Mouse (Mus musculus) lung, adult 18-20 months (tissue): Measurements from ENCODE around the gene Ptprn2.

Experiments
- DNase-seq, 2 experiments: peaks; one replicate each; pipeline ENCODE4 v3.0.0; 2022; ENCODE audit warnings: mixed read lengths in 2 of 2

Gene Ptprn2

DNA sequence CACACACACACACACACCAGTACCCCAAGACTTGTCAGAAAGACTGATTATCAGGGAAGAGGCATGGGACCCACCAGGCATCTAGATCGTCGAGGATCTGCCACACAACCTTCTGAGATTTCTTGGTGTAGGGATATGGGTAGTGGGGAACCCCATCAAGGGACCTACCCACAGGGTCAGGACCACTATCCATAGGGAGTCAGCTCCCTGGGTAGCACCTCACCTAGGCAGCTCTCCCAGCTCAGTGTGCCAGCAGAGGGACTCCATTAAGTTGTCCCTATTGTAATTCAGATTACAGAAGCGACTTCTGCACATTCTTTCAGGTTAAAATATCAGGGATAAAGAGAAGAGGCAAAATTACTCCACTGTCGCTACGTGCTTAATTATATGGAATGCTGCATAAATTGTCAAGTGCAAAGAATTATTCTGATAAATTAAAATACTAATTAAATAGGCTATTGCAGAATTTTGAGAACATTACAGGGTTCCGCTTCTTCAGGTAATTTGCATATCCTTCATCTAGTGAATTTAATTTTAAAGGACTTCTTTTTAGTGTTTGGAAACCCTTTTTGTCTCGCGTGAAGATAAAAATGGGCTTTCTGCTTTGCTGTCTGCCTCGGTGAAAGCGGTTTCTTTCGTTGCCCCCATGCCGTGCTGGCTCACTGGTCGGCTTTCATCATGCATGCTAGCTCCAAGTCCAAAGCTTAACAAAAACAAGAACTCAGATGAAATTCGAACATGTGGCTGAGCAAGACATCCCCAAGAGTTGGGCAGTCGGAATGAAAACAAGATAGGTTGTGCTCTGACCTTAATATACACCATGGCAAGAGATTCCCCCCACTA is 531.5 kb downstream of the Ptprn2 start:
- no peak for DNase-seq

DNA sequence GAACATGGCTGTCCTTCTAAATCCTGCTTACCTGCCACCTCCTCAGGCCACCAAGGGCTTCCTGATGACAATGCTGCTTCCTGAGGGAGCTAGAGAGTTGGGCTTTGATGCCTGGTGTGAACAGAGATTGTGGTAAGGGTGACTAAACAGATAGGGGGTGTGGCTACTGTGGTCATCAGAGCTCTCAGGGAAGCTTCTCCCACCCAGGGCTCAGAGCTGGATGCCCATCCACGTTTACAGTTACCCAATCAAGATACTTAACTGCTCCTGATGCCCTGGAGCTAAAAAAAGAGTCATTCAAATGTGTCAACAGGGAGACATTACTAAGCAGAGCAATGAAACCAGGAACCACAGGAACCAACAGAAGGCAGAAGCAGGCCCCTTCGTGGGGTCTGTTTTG is 532.4 kb downstream of the Ptprn2 start:
- DNase-seq = no peak

DNA sequence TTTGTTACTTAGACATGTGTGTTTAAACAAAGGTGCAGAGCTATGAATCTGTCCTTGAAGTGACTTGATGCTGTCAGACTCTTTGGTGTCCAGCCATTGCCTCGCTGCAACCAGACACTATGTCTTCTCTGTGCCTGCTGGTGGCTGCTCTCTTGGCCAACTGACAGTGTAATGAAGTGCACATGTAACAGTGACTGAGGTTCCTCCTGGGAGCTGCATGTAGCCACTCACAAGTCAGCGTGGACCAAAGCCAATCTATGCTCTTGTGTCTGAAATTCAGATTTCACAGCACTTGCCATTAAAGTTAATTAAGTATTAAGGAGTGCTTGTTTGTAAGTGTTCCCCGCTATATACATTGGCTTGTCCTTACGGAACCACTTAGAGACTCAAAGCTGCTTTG is 537.7 kb downstream of the Ptprn2 start:
- DNase-seq = no peak

DNA sequence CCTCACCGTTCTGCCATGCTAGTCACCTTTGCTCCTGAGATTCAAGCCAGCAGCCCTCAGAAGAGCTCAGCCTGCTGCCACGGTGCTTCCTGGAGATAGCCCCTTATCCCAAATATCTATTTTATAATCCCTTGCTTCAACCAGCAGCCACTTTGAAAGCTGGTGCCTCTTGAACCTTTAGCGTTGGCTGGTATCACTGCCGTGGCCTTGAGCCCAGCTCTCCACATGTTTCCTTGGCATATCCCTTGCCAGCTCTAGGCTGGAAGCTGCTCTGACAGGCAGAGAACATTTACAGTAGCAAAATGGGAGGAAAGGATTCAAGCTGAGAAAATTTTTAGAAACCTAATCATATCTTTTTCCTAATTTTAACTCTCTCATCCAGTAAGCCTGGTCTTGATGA is 539.4 kb downstream of the Ptprn2 start:
- no peak for DNase-seq

DNA sequence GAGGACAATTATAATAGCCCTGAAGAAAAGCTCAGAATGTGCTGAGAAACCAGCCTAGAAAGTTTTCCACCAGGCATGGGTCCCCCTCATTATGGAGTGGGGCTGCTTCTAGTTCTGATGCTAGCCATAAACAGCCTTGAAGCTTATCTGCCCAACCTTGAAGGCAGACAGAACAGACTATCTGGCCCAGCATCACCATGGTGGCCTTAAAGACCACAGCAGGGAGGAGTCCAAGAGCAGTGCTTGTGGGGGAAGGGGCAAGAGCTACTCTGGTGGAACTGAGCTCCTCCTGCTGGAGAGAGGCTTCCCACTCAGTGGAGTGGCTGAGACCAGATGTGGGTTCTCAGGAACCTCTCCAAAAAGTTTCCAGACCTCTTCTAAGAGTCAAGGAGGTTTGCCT is 540.2 kb downstream of the Ptprn2 start:
- DNase-seq = no peak

DNA sequence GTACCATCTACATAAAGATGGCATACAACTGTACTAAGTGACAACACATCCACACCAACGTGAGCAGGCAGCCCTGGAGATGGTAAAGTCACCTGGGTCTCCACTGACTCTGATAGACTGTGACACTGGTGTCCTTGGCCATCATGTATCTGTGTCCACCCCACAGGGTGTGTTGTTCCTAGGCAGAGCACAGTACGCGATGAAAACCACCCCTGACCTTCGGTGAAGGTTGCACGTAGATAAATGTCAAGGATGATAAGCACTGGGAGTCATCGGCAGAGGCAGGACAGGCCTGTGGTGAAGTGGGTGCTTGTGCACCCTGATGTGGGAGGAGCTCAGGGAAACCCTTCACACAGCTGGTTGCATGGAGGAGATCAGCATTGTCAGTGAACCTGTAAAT is 541.8 kb downstream of the Ptprn2 start:
- DNase-seq = no peak

DNA sequence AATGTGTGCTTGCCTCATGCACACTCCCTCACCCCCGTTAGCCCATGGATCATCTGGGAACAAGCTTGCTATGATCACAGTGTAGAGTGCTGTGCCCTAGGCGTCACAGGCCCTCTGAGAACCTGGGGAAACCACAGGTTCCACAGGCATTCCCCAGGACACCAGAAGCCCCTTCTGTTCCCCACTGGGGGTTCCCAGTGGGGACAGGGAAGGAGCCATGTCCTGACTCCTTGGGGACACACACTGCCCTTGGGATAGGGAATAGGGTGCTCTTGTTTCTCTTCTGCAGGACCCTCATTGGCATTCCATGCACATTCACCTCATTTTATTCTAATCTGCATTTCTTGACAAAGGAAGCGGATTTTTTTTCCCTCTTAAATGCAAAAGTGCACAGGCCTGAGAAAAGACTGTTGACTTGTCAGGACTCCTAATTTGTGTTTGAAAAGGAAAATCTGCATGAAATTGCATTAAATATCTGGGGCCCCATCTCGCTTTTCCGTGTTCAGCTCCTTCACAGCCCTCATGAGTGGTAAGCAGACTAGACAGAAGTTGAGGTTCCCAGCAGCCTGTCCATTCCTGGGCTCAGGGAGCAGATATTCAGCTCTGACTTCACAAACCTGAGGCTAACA is 542.9 kb downstream of the Ptprn2 start:
- no peak for DNase-seq

DNA sequence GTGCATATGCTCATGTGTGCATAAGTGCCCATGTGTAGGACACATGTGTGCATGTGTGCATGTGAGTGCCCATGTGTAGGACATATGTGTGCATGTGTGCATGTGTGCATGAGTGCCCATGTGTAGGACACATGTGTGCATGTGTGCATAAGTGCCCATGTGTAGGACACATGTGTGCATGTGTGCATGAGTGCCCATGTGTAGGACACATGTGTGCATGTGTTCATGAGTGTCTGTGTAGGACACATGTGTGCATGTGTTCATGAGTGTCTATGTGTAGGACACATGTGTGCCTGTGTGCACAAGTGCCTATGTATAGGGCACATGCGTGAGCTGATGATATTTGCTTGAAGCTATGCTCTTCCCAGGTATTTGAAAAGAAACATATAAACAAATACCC is 547.7 kb downstream of the Ptprn2 start:
- DNase-seq = no peak

DNA sequence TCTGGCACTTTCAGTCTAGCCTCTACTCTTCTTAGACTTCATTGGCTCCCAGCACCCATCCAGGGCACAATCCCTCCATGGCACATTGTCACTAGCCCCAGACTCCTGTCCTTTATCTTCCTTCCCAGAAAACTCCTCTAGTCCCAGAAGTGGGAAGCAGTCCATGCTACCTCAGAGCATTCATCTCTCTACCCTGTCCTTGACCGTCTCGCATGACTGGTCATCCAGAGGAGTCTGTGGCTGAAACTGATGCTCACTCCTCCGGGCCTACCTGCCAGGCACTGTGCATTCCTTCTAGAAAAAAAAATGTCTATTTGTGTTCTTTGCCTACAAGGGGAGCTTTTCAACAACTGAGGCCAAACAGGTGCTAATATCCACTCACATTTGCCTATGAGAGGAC is 549.0 kb downstream of the Ptprn2 start:
- no peak for DNase-seq

DNA sequence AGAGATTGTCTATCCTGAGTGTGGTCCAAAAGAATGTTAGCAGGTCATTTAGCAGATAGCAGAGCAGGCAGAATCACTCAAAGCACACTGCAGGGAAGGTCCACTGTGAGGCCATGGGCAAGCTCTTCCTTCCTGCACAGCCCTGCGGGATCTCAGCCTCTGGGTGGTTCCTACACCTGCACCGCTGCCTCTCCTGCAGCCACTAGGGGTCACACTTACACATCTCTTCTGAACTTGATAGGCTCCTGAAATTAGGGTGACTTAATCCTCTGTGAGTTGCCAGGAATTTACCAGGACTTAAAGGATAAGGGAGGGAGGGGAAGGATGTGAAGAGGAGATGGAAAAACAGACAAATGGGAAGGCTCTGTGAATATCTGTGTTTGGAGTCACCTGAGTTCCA is 549.7 kb downstream of the Ptprn2 start:
- peak; percentile 32 to 61 for DNase-seq

DNA sequence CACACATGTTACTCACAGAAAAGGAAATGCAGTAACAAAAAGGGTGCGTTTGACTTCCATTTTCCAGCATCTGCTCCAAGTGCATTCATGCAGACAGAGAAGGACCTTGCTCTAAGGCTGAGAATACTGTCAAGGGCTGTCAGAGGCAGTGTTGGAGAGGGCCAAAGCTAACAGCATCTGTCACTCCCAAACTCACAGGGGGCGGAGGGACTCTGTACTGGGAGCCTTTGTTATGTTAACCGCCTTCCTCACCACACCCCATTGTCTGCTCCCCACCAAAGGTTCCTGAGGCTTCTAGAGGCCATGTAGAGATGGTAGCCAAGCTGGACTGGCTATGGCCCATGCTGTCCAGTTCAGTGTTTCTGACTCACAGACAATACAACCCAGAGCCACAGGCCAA is 553.9 kb downstream of the Ptprn2 start:
- DNase-seq = no peak

DNA sequence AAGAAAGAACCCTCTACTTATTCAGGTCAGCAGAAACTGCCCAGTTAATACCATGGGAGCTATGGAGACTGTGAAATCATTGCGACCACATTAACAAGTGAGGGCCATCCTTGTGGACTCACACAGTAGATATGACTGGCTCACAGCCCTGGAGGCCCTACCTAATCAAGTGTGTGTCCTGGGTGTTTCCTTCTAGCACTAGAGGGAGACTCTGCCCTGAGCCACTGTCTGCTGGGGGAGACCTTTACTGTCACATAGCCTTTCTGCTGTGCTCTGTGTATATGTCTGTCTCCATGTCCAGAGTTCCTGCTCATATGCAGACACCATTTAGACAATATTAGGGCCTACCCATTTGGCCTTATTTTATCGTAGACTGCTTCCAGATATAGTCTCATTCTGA is 555.9 kb downstream of the Ptprn2 start:
- DNase-seq = no peak

DNA sequence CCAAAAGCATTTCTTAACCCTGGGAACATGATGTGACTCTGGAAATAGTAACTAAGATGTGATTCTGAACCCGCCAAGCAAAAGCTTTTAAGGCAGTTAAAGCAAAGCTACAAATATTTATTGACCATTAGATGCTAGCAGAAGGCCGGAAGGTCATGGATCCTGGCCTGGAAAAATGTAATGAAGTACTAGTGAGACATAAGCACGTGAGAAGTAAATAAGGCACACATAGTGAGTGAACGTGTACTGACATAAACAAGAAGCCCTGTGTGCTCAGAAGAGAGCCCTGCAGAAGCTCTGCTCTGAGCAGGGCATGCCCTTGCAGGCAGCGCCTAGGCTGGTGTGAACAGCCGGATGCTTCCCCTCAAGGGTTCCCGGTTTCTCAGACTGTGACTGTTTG is 557.2 kb downstream of the Ptprn2 start:
- DNase-seq = peak in 1 of 2 experiments; percentile 26

DNA sequence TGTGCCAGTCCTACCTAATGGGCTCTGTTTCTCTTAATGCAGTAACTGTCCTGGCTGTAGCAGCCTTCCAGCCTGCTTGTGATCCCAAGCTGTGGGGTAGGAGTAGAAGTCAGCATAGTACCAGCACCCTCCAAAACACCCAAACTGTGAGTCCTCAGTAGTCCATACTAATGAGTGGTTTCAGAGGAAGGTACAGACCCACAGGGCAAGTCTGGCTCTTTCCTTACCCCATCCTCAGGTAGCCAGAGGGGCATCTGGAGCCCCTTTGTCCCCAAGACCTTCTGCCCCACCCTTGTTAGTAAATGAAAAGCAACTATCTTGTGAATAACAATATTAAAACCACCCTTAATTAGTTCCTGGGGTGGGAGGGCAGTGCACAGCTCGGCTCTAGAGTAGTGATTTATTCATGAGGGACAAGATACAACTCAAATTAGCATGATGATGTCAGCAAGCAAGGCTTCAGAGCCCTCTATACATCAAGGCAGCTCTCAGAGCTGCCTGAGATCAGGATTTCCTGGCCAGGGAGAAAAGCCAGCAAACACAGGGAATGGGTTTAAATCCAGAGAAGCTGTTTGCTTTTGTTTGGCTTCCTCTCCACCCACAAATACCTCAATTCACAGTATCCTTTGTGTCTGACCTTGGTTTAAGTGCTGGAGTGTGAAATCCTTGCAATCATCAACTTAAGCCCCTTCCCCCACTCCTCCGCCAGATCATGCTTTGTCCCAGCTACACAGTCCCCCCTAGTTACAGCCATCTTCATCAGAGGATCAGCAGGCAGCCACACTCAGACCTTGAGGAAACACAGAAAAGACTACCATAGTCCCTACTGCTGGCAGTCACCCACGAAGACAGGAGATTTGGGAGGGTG is 562.1 kb downstream of the Ptprn2 start:
- no peak for DNase-seq

DNA sequence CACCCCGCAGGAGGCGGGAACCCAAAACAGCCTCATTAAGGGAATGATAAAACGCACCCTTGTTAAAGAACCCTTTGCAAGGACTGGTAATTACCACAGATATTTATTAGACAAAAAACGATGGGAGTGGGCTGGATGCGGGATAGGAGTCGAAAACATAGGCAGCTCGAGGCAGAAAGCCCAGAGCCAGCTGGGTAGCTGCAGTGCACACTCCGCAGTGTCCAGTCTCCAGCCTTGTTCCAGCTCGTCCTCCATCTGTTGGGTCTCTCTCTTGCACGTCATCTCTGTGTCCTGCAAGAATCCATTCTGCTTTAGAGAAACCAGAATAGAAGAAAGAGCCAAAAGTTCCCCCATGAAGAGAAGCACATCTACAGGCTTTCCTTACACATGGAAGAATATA is 564.3 kb downstream of the Ptprn2 start:
- no peak for DNase-seq

DNA sequence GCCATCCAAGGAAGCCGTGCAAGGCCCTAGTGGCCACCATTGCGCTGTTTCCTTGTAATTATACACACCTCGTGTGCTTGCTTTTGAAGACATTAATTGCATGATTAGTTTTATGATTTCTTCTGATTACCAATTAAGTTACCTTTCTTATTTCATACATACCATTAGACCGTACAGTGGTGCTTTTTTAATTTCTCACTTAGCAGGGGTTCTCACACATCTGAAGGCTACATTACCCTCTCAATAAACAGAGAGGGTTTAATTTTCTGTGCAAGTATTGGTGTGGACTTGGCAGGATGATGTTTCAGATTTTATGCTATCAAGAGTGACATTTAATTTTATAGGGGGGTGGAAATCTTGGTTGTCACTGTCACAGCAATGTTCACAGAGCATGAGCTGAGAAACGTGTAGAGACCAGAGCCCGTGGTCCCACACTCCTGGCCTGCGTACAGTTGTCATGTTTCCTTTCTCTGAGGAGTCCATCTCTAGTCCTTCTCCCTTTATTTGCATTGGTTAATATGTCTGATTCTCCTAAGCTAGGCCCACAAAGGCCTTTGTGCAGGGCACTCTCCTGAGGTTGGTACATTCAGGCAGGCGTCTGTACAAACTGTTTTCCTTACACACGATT is 567.8 kb downstream of the Ptprn2 start:
- no peak for DNase-seq

DNA sequence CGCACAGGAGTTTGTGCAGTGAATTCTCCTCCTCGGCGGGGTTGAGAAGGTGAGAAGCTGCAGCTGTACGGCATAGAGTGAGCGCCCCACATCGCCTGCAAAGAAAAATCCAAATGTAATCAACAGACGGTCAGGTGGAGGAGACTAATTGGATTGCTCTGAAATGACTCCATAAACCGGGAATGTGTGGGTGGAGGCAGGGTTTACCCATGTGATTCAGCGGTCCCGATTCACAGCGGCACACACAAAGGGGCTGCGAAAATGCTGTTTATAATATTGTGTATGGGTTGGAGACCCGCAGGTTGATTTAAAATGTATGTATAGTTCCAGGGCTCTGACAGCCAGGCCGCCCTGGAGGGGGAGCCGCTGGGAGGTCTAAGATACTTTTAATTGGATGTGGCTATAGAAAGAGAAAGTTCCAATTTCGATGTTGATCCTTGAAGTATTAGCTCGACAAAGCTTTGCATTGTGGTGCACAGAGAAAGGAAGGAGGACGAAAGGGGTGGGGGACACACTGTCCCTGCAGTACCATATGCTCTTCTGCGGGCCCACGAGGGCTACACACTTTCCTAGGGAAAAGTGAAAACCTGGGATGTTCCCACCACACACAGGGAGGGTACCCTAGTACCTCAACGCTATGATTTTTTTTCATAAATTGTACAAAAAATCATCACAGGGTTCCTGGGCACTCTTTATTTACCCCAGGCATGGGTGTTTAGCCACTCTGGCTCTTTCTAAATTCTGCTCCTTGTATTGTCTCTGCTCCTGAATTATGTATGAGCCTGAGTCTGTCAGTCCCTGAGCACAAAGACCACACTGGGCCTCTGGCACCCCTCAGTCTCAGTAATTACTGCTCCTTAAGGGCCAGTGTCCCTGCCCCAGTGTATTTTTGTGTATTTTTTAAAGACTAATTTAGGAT is 568.6 kb downstream of the Ptprn2 start:
- no peak for DNase-seq

DNA sequence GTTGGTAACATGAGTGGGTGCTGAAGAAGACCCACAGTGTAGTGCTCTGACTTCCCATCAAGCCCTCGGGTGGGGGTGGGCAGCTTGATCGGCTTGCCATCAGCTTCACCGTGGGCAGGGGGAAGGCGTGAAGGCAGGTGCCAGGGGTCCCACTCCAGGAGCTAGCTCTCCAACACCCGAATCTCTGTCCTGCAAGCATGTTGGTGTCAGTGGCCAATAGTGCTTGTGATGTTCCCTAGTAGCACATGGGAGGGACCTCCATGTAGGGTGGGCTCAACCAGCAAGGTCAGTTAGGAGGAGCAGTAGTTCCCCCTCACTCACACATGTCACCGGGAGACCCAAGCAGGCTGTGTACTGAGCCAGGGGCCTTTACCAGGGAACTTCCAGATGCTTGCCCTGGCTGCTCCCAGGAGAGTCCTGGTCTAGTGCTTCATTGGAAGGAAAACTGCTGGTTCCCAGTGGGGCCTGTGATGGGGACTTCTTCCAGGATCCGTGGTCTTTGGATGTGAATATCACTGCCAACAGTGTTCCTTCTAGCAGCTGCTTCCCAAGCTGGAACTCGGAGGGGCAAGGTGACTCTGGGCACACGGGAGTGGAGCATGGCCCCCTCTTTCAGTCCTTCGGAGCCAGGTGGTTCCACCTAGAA is 569.5 kb downstream of the Ptprn2 start:
- DNase-seq = no peak

DNA sequence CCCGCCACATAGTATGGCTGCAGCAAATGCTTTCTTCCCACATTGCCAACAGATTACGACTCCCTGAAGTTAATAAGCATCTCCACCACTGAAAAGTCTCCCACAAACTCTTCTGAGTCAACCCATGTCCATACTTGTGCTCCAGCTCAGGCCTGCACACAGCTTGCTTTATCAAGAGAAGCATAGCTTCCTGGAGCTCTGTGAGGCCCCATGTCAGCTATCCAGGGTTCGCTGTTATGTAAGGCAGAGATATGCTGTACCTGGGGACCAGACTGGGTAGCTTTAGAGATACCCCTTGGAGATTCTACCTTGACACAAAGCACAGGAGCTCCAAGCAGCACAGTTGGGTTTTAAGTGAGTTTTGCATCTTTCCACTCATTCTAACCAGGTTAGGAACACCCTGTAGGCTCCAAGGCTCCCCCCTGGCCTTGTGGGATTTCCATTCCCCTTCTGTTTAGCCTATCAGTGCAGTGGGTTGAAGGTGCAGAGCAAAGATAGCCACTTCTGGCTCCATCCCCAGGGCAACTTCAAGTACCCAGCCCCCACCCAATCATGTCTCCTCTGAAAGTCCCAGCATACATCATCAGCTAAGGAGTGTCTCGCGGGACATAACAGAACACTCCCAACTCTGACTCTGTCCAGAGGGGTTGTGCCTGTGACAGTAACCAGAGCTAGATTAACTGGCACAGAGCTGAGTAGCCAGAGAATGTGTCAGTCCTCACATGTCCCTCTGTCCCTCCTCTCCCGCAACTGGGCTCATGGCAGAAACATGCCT is 572.9 kb downstream of the Ptprn2 start:
- DNase-seq = no peak

DNA sequence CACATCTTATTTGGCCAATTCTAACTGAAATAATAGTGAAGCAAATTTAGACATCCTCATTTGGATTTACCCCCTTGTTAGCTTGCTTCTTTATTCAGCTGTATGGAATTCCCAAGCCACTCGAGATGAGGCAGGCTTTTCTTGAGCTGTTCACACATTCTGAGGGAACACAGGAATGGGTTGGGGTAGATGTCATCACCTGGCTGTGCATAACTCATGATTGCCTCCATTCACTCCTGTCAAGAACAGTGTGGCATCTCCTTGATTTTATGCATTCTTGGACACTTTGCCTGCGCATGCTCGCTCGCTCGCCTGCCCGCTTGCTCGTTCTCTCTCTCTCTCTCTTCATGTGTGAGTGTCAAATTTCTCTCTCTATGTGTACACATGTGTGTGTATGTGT is 573.5 kb downstream of the Ptprn2 start:
- DNase-seq = no peak

DNA sequence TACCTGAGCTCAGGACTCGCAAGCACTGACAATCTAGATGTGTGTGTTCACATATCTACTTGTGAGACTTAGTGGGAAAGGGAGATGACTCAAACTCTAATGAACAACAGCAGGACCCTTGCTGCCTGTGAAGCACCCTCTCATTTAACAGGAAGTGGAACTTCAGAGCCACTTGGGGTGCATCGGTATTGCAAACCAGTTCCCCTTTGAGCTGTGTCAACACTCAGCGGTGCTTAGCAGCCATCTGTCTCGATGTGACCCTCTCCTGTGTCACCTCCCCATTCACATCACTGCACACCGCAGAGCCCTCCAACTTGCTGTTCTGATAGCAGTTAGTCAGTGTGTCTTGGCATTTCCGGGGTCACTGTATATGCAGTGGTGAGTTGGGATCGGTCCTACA is 592.1 kb downstream of the Ptprn2 start:
- peak in 1 of 2 experiments; percentile 2 for DNase-seq
